Mouse (Mus musculus): ENCODE data around the gene Fgfr2.

Gene Fgfr2

DNA sequence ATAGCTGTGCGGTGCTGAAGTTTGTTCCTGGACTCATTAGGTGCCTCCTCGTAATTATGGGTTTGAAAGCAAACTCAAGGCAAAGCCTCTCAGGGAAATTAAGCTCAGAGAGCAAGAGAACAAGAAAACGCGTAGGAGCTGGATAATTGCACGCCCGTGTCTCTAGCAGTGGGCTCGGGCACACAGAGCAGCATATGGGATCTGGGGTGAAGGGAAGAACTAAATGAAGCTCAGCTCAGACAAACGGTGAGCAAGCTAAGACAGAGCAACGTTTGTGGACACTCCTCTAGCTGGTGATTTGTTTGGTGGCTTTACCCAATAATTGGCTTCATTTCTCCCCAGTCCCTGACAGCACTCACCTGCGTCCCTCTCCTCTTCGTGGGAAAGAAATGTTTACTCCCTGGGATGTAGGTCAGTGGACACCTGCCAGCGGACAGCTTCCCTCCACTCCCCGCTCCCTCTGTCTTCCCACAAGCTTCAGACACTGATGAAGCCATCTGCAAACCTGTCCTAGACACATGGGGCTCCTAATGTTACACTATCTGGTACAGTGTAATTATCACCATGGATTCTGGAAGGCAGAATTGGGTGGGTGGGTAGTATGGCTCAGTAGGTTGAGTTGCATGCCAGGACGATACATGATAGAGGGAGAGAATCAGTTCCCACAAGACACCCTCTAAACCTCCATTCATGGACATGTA lies 1117.0 kb downstream of the Fgfr2 start:
- no peak for DNase-seq (ENCODE audit: low read depth, low spot score)

DNA sequence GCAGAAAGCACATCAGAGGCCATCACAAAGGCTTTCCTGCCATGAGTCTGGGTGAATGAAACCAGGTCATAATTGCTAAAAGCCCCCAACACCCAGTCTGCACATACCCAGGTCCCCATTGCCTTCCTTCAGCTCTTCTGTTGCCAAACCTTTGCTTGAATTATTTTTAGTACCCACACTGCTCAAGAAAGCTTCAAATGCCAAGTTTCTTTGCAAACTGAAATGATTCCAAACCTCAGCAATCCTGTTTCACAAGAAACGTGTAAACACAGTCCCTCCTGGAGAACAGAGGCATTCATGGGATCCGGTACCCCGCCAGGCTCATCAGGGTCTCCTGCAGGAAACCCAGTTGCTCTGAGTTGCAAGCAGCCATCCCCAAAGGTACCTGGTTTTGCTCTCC lies 1130.3 kb downstream of the Fgfr2 start:
- no peak for DNase-seq (ENCODE audit: low read depth, low spot score)

DNA sequence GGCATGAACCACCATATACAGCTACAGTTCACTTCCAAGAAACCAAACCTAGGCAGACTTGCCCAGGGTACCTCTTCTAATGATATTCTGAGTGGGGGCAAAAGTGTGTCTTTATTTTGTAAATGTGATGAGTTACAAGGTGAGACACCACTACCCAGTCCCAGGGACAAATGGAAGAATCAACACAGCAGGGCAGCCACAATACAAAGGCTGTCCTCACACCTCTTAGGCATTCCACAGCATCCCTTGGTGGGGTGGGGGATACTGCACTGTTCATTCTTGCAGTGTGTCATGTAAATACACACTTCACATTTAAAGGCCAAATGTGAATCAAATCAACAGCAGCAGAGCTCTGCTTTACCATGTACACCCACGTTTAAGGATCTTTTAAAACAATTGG lies 1130.9 kb downstream of the Fgfr2 start:
- DNase-seq (ENCODE audit: low read depth, low spot score) = no peak

DNA sequence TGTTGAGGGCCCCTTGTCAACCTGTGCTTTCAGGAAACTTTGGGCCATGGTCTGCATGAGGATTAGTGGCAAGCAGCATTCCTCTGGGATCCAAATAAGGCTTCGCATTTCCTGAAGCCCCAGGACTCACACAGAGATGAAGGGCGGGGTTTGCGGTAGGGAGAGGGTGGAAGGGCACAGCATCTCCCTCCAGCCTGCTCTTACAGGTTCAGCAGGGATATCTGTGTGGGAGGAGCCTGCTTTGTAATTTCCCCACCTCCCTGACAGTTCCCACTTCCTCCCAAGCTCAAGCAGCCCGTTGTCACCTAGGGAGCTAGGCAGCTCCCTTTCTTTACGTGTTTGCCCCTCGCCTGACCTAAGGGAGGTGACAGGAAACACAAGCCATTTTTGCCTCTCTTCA lies 1134.1 kb downstream of the Fgfr2 start:
- DNase-seq (ENCODE audit: low read depth, low spot score) = no peak

- no peak for DNase-seq (ENCODE audit: low read depth, low spot score)
Measured at GRCm38 (mm10) chr7:131978609-131979008, 1144.5 kb downstream of the Fgfr2 start.

DNA sequence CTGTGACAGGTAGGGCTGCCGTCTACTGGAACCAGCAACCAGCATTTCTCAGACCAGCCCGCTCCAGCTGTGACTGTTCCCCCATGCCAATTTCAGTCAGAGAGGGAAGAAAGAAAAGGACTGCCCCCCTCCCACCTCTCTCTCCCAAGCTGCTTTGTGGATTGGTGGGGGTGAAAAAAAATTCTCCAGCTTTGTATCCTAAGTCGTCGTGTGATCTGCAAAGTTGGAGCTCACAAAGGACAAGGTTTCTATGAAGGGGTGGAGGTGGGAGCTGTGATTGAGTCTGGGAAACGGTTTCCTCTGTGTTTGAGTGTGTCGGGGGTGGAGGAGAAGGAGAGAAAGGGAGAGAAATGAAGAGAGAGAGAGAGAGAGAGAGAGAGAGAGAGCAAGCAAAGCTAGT lies 1147.3 kb downstream of the Fgfr2 start:
- no peak for DNase-seq (ENCODE audit: low read depth, low spot score)

DNA sequence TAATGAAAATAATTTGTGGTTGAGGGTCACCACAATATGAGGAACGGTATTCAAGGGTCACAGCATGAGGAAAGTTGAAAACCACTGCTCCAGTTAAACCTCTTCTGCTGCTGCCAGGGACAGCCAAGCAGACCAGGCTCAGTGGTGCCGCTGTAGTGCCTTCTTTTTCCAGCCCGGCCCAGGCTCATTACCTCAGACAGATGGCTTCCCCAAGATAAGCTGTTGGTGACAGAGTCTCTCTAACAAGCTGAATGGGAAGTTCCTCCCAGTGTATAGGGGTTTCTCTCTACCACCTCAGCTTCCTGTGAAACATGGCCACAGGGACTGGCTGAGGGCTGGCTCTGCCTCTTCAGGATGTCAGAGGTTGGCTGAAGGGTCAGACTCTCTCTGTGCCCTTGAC lies 1152.9 kb downstream of the Fgfr2 start:
- DNase-seq (ENCODE audit: low read depth, low spot score) = no peak

DNA sequence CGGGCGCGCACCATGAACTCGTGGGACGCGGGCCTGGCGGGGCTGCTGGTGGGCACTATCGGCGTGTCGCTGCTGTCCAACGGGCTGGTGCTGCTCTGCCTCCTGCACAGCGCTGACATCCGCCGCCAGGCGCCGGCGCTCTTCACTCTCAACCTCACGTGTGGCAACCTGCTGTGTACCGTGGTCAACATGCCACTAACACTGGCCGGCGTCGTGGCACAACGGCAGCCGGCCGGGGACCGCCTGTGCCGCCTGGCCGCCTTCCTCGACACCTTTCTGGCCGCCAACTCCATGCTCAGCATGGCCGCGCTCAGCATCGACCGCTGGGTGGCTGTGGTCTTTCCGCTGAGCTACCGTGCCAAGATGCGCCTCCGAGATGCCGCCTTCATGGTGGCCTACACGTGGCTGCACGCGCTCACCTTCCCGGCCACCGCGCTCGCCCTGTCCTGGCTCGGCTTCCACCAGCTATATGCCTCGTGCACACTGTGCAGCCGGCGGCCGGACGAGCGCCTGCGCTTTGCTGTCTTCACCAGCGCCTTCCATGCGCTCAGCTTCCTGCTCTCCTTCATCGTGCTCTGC lies 1156.1 kb downstream of the Fgfr2 start:
- DNase-seq (ENCODE audit: low read depth, low spot score) = peak; percentile 45

GRCm38 (mm10) chr7:131966023-131966915 lies 1156.9 kb downstream of the Fgfr2 start, which contains the start of gene Gpr26:
Gene Gpr26 (plus strand): TSS chr7:131966460.
- no peak for DNase-seq (ENCODE audit: low read depth, low spot score)

GRCm38 (mm10) chr7:131960551-131960950 lies 1162.6 kb downstream of the Fgfr2 start:
- peak; percentile 78 for DNase-seq (ENCODE audit: low read depth, low spot score)

DNA sequence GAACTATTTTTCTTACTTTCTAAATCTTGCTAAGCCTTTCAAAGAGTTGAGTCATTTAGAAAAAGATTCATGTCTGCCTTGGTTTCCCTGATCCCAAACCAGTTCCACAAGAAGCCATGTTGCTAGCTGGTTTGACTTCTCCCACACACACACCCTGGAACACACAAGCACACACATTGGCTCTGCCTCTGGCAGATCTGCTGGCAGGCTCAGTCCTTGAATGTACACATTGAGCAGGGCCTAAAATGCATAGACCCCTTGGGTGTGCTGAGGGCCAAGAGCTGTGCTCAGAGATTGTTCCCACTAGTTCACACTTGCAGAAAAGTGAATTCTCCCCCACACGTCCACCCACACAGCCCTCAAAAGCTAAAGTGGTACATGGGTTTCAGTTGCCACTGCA lies 1164.4 kb downstream of the Fgfr2 start:
- no peak for DNase-seq (ENCODE audit: low read depth, low spot score)

DNA sequence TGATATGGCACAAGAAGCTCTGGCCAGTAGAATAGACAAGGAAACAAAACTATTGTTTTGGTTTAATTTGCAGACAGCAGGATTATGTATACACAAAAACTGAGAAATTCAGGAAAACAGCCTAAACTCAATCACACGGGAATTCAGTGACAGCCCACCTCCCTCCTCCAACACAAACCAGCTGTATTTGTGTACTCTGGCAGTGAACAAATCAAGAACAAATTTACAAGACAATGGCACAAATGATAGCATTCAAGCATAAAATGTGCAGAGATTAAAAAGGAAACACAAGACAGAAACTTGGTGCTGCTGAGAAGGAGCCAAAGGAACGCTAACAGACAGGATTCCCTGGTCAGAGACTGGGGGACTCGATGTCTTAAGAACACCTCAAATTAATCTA lies 1169.7 kb downstream of the Fgfr2 start:
- DNase-seq (ENCODE audit: low read depth, low spot score) = no peak

GRCm38 (mm10) chr7:131951131-131951530 lies 1172.0 kb downstream of the Fgfr2 start:
- no peak for DNase-seq (ENCODE audit: low read depth, low spot score)

DNA sequence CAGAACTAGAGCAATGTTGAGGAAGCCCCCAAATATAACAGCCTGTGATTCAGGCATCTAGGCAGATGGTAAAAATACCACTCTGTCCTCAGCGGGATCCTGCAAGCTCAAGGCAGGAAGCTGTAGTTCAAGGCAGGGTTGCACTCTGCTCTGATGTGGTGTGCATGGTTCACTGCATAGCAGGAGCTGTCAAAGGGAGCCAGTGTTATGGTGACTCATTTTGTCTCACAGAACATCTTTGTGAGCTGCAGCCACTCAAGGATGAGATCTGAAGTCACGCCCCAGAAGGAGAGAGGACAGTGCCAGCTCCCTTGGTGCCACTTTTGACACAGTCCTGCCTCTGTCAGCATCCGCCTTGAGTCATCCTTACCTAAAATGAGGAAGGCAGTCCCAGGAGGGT lies 1185.5 kb downstream of the Fgfr2 start:
- no peak for DNase-seq (ENCODE audit: low read depth, low spot score)

- peak; percentile 6 for DNase-seq (ENCODE audit: low read depth, low spot score)
Measured at GRCm38 (mm10) chr7:131927288-131928050, 1195.7 kb downstream of the Fgfr2 start.

- peak; percentile 47 for DNase-seq (ENCODE audit: low read depth, low spot score)
Measured at GRCm38 (mm10) chr7:131917384-131917783, 1205.8 kb downstream of the Fgfr2 start.

DNA sequence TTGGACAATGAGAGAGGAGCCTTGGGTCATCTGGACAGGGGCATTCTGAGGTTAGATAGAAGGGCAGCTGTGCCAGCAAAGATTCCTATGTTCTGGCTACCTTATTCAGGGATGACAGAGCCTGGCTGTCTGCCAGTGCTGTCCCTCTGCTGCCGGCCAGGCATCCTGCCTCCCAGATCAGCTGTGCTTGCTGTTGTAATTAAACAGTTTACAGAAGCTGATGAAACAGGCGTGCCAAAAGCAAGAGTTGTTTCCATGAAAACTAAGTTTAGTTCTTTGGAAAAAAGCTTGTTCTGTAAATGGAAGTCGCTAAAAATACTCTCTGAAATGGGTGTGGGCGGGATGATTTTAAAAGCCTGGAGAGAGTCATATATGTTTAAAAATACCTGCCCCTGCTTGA lies 1213.5 kb downstream of the Fgfr2 start:
- DNase-seq (ENCODE audit: low read depth, low spot score) = no peak

- DNase-seq (ENCODE audit: low read depth, low spot score) = no peak
Measured at GRCm38 (mm10) chr7:131906499-131907190, 1216.5 kb downstream of the Fgfr2 start.

- DNase-seq (ENCODE audit: low read depth, low spot score) = peak; percentile 77
Measured at GRCm38 (mm10) chr7:131899356-131899755, 1223.8 kb downstream of the Fgfr2 start.

- DNase-seq (ENCODE audit: low read depth, low spot score) = peak; percentile 21
Measured at GRCm38 (mm10) chr7:131897282-131897681, 1225.9 kb downstream of the Fgfr2 start.

- DNase-seq (ENCODE audit: low read depth, low spot score) = no peak
Measured at GRCm38 (mm10) chr7:131882824-131883223, 1240.3 kb downstream of the Fgfr2 start.
